Mouse (Mus musculus) stomach, postnatal 0 days (tissue): ENCODE measurements around the gene Rptor. TPM values are rescaled to one million over a fixed set of nuclear protein-coding genes. Genes with fewer than 3 reads are reported as not detected.

Source experiments
- ATAC-seq: fragments of 200-750 bp; cut with Nextera tagmentation; 2 replicates; pipeline ENCODE4 v1.8.0; 2017; ENCODE audit not compliant: low FRiP score, low TSS enrichment
- DNase-seq: peaks from one replicate; pipeline ENCODE4 v3.0.0-alpha.2; 2016; ENCODE audit warnings: low spot score
- H3K27ac ChIP-seq: fragments of 300-500 bp; sonication (generic); replicated peaks from 2 replicates; pipeline ENCODE4 v1.5.1; 2014; ENCODE audit warnings: mild to moderate bottlenecking, control low read depth
- H3K27me3 ChIP-seq: fragments of 300-500 bp; sonication (generic); 2 replicates; pipeline ENCODE4 v1.6.1; 2014; ENCODE audit warnings: low read length; ENCODE audit not compliant: control insufficient read depth, insufficient read depth
- H3K36me3 ChIP-seq: fragments of 300-500 bp; sonication (generic); 2 replicates; pipeline ENCODE4 v1.6.1; 2014; ENCODE audit warnings: low read length, mixed read lengths; ENCODE audit not compliant: control insufficient read depth, insufficient read depth
- H3K4me1 ChIP-seq: fragments of 300-500 bp; sonication (generic); replicated peaks from 2 replicates; pipeline ENCODE4 v1.6.1; 2014; ENCODE audit warnings: antibody characterized with exemption; ENCODE audit not compliant: control insufficient read depth, insufficient read depth
- H3K4me2 ChIP-seq: fragments of 300-500 bp; sonication (generic); replicated peaks from 2 replicates; pipeline ENCODE4 v1.6.1; 2014; ENCODE audit warnings: low read depth, mild to moderate bottlenecking, control low read depth, moderate library complexity
- H3K4me3 ChIP-seq: fragments of 300-500 bp; sonication (generic); 2 replicates; pipeline ENCODE4 v1.5.1; 2014; ENCODE audit warnings: low read depth, low read length, control low read depth
- H3K9ac ChIP-seq: fragments of 300-500 bp; sonication (generic); 2 replicates; pipeline ENCODE4 v1.6.1; 2014; ENCODE audit warnings: mild to moderate bottlenecking, low read length, control low read depth, mixed read lengths
- H3K9me3 ChIP-seq: fragments of 300-500 bp; sonication (generic); 2 replicates; pipeline ENCODE4 v1.6.1; 2016; ENCODE audit warnings: low read length; ENCODE audit not compliant: control insufficient read depth
- CTCF ChIP-seq: IDR thresholded peaks from 2 replicates; pipeline ENCODE4 v1.5.1; 2016; ENCODE audit warnings: antibody characterized with exemption, low read depth, mild to moderate bottlenecking, moderate library complexity
- EP300 ChIP-seq: optimal IDR thresholded peaks from 2 replicates; pipeline ENCODE3; 2016; ENCODE audit warnings: antibody characterized with exemption
- WGBS: fragments of 180-500 bp; shearing (Covaris S2); extraction: QIAGEN DNeasy Blood & Tissue Kit; methylation state at CpG from one replicate; pipeline ENCODE4 v1.1.7; 2014; 5-methylcytosine and 5-hydroxymethylcytosine counted together
- polyA plus RNA-seq: library from polyadenylated mRNA; unstranded; fragments of >200 nt; fragmentation: Nextera tagmentation; extraction: Ambion mirVana; gene quantifications from 2 replicates; pipeline ENCODE4 v1.2.1, GENCODE M21; 2015

Rptor gene
- polyA plus RNA-seq, 1 experiment from 2014 or later: 3.7 TPM

GRCm38 (mm10) chr11:119630329-119630728, 27.6 kb downstream of the Rptor start:
- DNase-seq (no peak), ATAC-seq (no peak)
- Histone ChIP-seq H3K9me3 (no peaks in the 10 kb centered on the region), H3K4me1 (peaks cover 4% of the 10 kb centered on the region), H3K4me3 (no peak overlapping the region), H3K9ac (no peak overlapping the region), H3K27me3 (no peaks in the 10 kb centered on the region), H3K27ac (no peak overlapping the region), H3K36me3 (no peaks in the 10 kb centered on the region), H3K4me2 (no peak overlapping the region)
- 72% methylated on average over 5 of the region's 5 CpGs for WGBS
- TF ChIP-seq EP300 (no peak), CTCF (no peak)

GRCm38 (mm10) chr11:119631222-119631870, 28.6 kb downstream of the Rptor start:
- Histone ChIP-seq H3K9ac (no peak overlapping the region), H3K9me3 (no peaks in the 10 kb centered on the region), H3K27me3 (no peaks in the 10 kb centered on the region), H3K4me2 (no peak overlapping the region), H3K4me3 (no peak overlapping the region), H3K27ac (no peak overlapping the region), H3K36me3 (no peaks in the 10 kb centered on the region), H3K4me1 (peaks cover 4% of the 10 kb centered on the region)
- no peak for TF ChIP-seq EP300
- no peak for TF ChIP-seq CTCF
- peak; percentile 23 for DNase-seq
- 51% methylated on average over 3 of the region's 3 CpGs for WGBS
- ATAC-seq: no peak

DNA sequence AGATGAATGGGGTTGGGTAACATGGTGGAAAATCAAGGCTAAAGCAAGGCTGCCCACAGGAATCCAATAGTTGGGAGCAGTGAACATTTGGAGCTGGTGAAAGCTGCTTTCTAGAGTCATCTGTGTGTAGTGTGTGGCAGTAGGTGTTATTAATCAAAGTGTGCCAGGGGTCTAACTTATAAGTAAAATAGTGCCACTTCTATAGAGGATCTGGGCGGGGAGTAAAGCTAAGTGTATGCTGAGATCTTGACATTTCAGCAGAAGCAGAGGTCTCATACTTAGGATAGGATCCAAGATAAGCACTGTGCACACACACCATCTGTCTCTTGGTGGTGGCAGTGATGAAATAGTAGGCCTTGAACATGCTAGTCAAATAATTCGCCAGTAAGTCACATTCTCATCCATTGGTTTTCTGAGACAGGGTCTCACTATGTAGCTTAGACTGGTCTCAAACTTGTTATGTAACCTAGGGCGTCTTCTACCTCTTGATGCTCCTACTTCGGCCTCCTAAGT, 33.7 kb downstream of the Rptor start:
- ATAC-seq (no peak), DNase-seq (no peak)
- WGBS: 87% methylated on average over 4 of the region's 4 CpGs
- peaks cover 1% of the 10 kb centered on the region; the same call in 1 of the 2 replicates for H3K4me1 ChIP-seq
- no peak overlapping the region for H3K27ac ChIP-seq
- TF ChIP-seq CTCF (no peak), EP300 (no peak)
- H3K9me3 ChIP-seq: no peaks in the 10 kb centered on the region
- no peaks in the 10 kb centered on the region for H3K27me3 ChIP-seq
- H3K36me3 ChIP-seq: no peaks in the 10 kb centered on the region
- H3K4me3 ChIP-seq: no peak overlapping the region
- H3K4me2 ChIP-seq: no peak overlapping the region
- no peak overlapping the region for H3K9ac ChIP-seq

- Histone ChIP-seq H3K9ac (no peak overlapping the region), H3K4me2 (no peak overlapping the region), H3K27ac (no peak overlapping the region), H3K4me3 (no peak overlapping the region), H3K36me3 (no peaks in the 10 kb centered on the region), H3K27me3 (no peaks in the 10 kb centered on the region), H3K4me1 (no peaks in the 10 kb centered on the region), H3K9me3 (no peaks in the 10 kb centered on the region)
- TF ChIP-seq CTCF (peak; percentile 61), EP300 (no peak)
- DNase-seq: no peak
- 74% methylated on average over 6 of the region's 6 CpGs for WGBS
- ATAC-seq: no peak
Measured at GRCm38 (mm10) chr11:119637519-119637918, 34.8 kb downstream of the Rptor start.

- TF ChIP-seq EP300: no peak
- TF ChIP-seq CTCF: no peak
- Histone ChIP-seq H3K9ac (no peak overlapping the region), H3K27me3 (no peaks in the 10 kb centered on the region), H3K4me1 (no peaks in the 10 kb centered on the region), H3K4me2 (no peak overlapping the region), H3K27ac (no peak overlapping the region), H3K9me3 (no peaks in the 10 kb centered on the region), H3K4me3 (no peak overlapping the region), H3K36me3 (no peaks in the 10 kb centered on the region)
- no peak for ATAC-seq
- WGBS: 53% methylated on average over 9 of the region's 9 CpGs
- DNase-seq: no peak
Measured at GRCm38 (mm10) chr11:119640491-119640890, 37.8 kb downstream of the Rptor start.

DNA sequence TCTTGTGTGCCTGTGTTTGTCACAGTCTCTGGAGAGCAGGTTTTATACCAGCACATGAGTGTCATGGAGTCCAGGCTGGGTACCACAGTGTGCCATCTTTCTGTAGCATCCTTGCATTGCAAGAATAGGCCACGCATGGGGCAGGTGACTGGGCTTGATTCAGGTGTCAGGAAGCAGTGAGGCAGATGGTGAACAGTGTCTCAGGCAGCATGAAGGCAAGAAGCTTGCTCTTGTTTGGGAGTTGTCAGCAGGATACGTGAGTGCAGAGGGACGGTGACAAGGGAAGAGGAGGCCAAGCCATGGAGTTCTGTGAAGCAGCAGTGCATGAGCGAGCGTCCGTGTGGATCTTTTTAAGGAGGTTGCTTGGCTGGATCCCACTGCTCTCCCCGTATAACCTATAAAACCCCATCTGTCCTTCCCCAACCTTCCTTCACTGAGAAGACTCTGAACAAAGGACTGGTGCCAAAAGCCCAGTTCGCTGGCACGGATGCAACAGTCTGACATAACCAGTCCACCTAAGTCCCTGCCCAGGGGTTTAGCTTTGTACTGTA, 39.2 kb downstream of the Rptor start:
- TF ChIP-seq EP300 (no peak), CTCF (no peak)
- 78% methylated on average over 9 of the region's 9 CpGs for WGBS
- DNase-seq (no peak), ATAC-seq (no peak)
- Histone ChIP-seq H3K9me3 (no peaks in the 10 kb centered on the region), H3K4me3 (no peak overlapping the region), H3K4me1 (no peaks in the 10 kb centered on the region), H3K4me2 (no peak overlapping the region), H3K36me3 (no peaks in the 10 kb centered on the region), H3K27me3 (no peaks in the 10 kb centered on the region), H3K27ac (no peak overlapping the region), H3K9ac (no peak overlapping the region)
